Mouse (Mus musculus) midbrain, embryonic 13.5 days (tissue): ENCODE data around the gene Frem2. TPM values are rescaled to one million over a fixed set of nuclear protein-coding genes. Genes with fewer than 3 reads are reported as not detected.

ENCODE experiments used
- ATAC-seq: fragments of 200-750 bp; cut with Nextera tagmentation; 2 replicates; pipeline ENCODE4 v1.8.0; 2017; ENCODE audit warnings: mild to moderate bottlenecking, moderate TSS enrichment, moderate library complexity
- H3K27ac ChIP-seq: fragments of 300-500 bp; sonication (generic); 2 replicates; pipeline ENCODE4 v1.5.1; 2015; ENCODE audit warnings: inconsistent platforms, mild to moderate bottlenecking, moderate library complexity
- H3K27me3 ChIP-seq: fragments of 300-500 bp; sonication (generic); 2 replicates; pipeline ENCODE4 v1.6.1; 2015; ENCODE audit warnings: mild to moderate bottlenecking, inconsistent platforms
- H3K36me3 ChIP-seq: fragments of 300-500 bp; sonication (generic); 2 replicates; pipeline ENCODE4 v1.6.1; 2015; ENCODE audit warnings: mild to moderate bottlenecking, inconsistent platforms
- H3K4me1 ChIP-seq: fragments of 300-500 bp; sonication (generic); replicated peaks from 2 replicates; pipeline ENCODE4 v1.6.1; 2015; ENCODE audit warnings: inconsistent platforms
- H3K4me2 ChIP-seq: fragments of 300-500 bp; sonication (generic); replicated peaks from 2 replicates; pipeline ENCODE4 v1.6.1; 2015; ENCODE audit warnings: moderate library complexity, mild to moderate bottlenecking, inconsistent platforms
- H3K4me3 ChIP-seq: fragments of 300-500 bp; sonication (generic); replicated peaks from 2 replicates; pipeline ENCODE4 v1.5.1; 2015; ENCODE audit warnings: mild to moderate bottlenecking, inconsistent platforms
- H3K9ac ChIP-seq: fragments of 300-500 bp; sonication (generic); replicated peaks from 2 replicates; pipeline ENCODE4 v1.6.1; 2015; ENCODE audit warnings: mild to moderate bottlenecking, inconsistent platforms
- H3K9me3 ChIP-seq: fragments of 300-500 bp; sonication (generic); 2 replicates; pipeline ENCODE4 v1.6.1; 2016; ENCODE audit warnings: mild to moderate bottlenecking, inconsistent platforms
- WGBS: fragments of 180-500 bp; shearing (Covaris S2); methylation state at CpG from one replicate; pipeline ENCODE4 v1.1.7; 2015; 5-methylcytosine and 5-hydroxymethylcytosine counted together
- polyA plus RNA-seq: library from polyadenylated mRNA; unstranded; fragments of >200 nt; fragmentation: Nextera tagmentation; extraction: Ambion mirVana; gene quantifications from 2 replicates; pipeline ENCODE4 v1.2.1, GENCODE M21; 2015

The Frem2 gene
- polyA plus RNA-seq, 1 experiment from 2014 or later = 1.0 TPM

GRCm38 (mm10) chr3:53611106-53611505 is 46.0 kb downstream of the Frem2 start:
- Histone ChIP-seq H3K36me3 (no peaks in the 10 kb centered on the region), H3K4me2 (no peak overlapping the region), H3K4me1 (no peaks in the 10 kb centered on the region), H3K9ac (no peak overlapping the region), H3K27me3 (no peaks in the 10 kb centered on the region), H3K4me3 (no peak overlapping the region), H3K9me3 (no peaks in the 10 kb centered on the region), H3K27ac (no peak overlapping the region)
- WGBS = 79% methylated on average over 3 of the region's 3 CpGs
- ATAC-seq = no peak

- Histone ChIP-seq H3K4me3 (no peak overlapping the region), H3K36me3 (no peaks in the 10 kb centered on the region), H3K4me1 (no peaks in the 10 kb centered on the region), H3K9me3 (0 out of 2 replicates have a peak, but pooled peaks cover 3% of the 10 kb centered on the region), H3K9ac (no peak overlapping the region), H3K27ac (no peak overlapping the region), H3K4me2 (no peak overlapping the region), H3K27me3 (no peaks in the 10 kb centered on the region)
- 58% methylated on average over 4 of the region's 4 CpGs for WGBS
- ATAC-seq = no peak
Observed at GRCm38 (mm10) chr3:53609851-53610250, 47.3 kb downstream of the Frem2 start.

DNA sequence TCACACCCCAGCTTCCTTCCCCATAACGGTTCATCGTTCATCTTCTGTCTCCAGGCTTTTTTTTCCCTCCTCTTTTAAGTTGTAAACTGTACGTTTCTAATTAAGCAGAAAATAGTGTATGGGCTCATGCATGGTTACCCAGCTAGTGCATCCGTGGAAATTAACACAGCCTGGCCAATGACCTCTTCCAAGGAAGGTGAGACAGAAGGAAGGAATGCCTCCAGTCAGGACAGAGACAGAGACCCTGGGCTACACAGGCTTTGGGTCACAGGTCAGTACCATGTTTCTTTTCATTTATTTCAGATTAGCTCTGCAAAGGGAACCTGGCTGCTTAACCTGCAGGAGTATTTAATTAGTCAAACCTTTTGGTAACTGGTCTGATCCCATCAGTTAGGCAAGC is 57.0 kb downstream of the Frem2 start:
- 0 out of 2 replicates have a peak, but pooled peaks cover under 1% of the 10 kb centered on the region for H3K9me3 ChIP-seq
- no peak for ATAC-seq
- no peaks in the 10 kb centered on the region for H3K4me1 ChIP-seq
- no peak overlapping the region for H3K27ac ChIP-seq
- WGBS = 55% methylated on average over 4 of the region's 4 CpGs
- H3K4me2 ChIP-seq = no peak overlapping the region
- no peak overlapping the region for H3K4me3 ChIP-seq
- no peaks in the 10 kb centered on the region for H3K27me3 ChIP-seq
- H3K9ac ChIP-seq = no peak overlapping the region
- no peaks in the 10 kb centered on the region for H3K36me3 ChIP-seq

GRCm38 (mm10) chr3:53599315-53599714 is 57.8 kb downstream of the Frem2 start:
- no peak for ATAC-seq
- Histone ChIP-seq H3K9ac (no peak overlapping the region), H3K4me1 (no peaks in the 10 kb centered on the region), H3K27ac (no peak overlapping the region), H3K27me3 (no peaks in the 10 kb centered on the region), H3K4me2 (no peak overlapping the region), H3K9me3 (no peaks in the 10 kb centered on the region), H3K4me3 (no peak overlapping the region), H3K36me3 (no peaks in the 10 kb centered on the region)
- 39% methylated on average over 7 of the region's 7 CpGs for WGBS

GRCm38 (mm10) chr3:53598153-53598800 is 58.9 kb downstream of the Frem2 start:
- H3K27ac ChIP-seq = no peak overlapping the region
- H3K9ac ChIP-seq = no peak overlapping the region
- H3K4me3 ChIP-seq = no peak overlapping the region
- ATAC-seq = no peak
- H3K4me2 ChIP-seq = no peak overlapping the region
- no peaks in the 10 kb centered on the region for H3K9me3 ChIP-seq
- 6% methylated on average over 9 of the region's 9 CpGs for WGBS
- no peaks in the 10 kb centered on the region for H3K36me3 ChIP-seq
- peaks cover 2% of the 10 kb centered on the region; the same call in 1 of the 2 replicates for H3K4me1 ChIP-seq
- no peaks in the 10 kb centered on the region for H3K27me3 ChIP-seq

DNA sequence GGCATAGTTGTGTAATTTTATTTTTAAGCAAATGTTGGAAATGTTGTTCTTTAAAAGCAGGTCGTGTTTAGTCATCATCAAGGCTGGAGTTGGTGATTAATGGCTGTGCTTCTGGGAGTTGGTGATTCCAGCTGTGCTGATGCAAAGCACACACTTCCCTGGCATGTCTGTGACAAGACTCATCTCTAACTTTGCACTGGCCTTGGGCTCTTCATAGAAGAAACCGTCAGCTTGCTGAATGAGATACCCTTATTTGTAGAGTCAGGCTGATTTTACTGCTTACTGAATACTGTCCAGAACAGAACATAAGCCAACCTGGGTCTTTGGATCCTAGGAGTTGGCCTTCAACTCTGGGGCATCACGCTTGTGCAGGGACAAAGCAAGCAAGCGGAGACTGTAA is 62.7 kb downstream of the Frem2 start:
- Histone ChIP-seq H3K36me3 (no peaks in the 10 kb centered on the region), H3K4me2 (no peak overlapping the region), H3K27ac (no peak overlapping the region), H3K4me3 (no peak overlapping the region), H3K9me3 (no peaks in the 10 kb centered on the region), H3K4me1 (peaks cover 5% of the 10 kb centered on the region; the same call in 1 of the 2 replicates), H3K27me3 (no peaks in the 10 kb centered on the region), H3K9ac (no peak overlapping the region)
- ATAC-seq = no peak
- WGBS = 66% methylated on average over 4 of the region's 4 CpGs

GRCm38 (mm10) chr3:53593718-53594117 is 63.4 kb downstream of the Frem2 start:
- H3K36me3 ChIP-seq = no peaks in the 10 kb centered on the region
- no peak overlapping the region for H3K9ac ChIP-seq
- H3K4me2 ChIP-seq = no peak overlapping the region
- no peak overlapping the region for H3K27ac ChIP-seq
- no peaks in the 10 kb centered on the region for H3K27me3 ChIP-seq
- WGBS = 3% methylated on average over 3 of the region's 3 CpGs
- ATAC-seq = no peak
- H3K9me3 ChIP-seq = no peaks in the 10 kb centered on the region
- H3K4me1 ChIP-seq = peaks cover 5% of the 10 kb centered on the region; the same call in 1 of the 2 replicates
- no peak overlapping the region for H3K4me3 ChIP-seq

DNA sequence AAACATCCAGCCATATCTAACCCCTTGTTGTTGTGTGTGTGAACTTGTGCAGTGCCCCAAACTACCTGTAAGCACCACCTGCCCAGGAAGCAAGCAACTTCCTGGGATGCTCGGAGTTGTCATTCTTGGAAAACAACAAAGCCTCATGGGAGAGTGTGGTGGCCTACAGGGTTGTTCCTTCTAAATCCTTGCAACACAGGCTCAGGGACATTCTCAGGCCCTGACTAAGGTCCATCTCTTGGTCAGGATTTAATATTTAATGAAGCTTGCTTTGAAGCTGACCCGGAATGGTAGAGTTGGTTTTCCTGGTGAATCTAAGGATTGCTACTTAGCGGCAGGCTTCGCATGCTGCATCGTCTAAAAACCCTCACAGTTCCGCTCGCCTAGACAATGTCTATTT is 65.1 kb downstream of the Frem2 start:
- Histone ChIP-seq H3K4me2 (no peak overlapping the region), H3K4me3 (no peak overlapping the region)
- ATAC-seq = no peak

GRCm38 (mm10) chr3:53590139-53590621 is 67.0 kb downstream of the Frem2 start:
- Histone ChIP-seq H3K4me2 (no peak overlapping the region), H3K4me3 (no peak overlapping the region), H3K27me3 (no peaks in the 10 kb centered on the region), H3K36me3 (no peaks in the 10 kb centered on the region), H3K9me3 (no peaks in the 10 kb centered on the region), H3K9ac (no peak overlapping the region), H3K4me1 (peaks cover 5% of the 10 kb centered on the region; the same call in 1 of the 2 replicates), H3K27ac (no peak overlapping the region)
- WGBS = 1% methylated on average over 2 of the region's 2 CpGs
- peak; percentile 84 for ATAC-seq

More for the DNA sequence above, 65.1 kb downstream of the Frem2 start:
- Histone ChIP-seq H3K27me3 (no peaks in the 10 kb centered on the region), H3K9ac (no peak overlapping the region), H3K4me1 (peaks cover 5% of the 10 kb centered on the region; the same call in 1 of the 2 replicates), H3K27ac (no peak overlapping the region), H3K9me3 (no peaks in the 10 kb centered on the region), H3K36me3 (no peaks in the 10 kb centered on the region)
- 89% methylated on average over 7 of the region's 7 CpGs for WGBS

- ATAC-seq = no peak
- 94% methylated on average over 8 of the region's 8 CpGs for WGBS
- H3K27ac ChIP-seq = no peak overlapping the region
- no peaks in the 10 kb centered on the region for H3K4me1 ChIP-seq
- H3K4me3 ChIP-seq = no peak overlapping the region
- no peak overlapping the region for H3K4me2 ChIP-seq
- no peaks in the 10 kb centered on the region for H3K9me3 ChIP-seq
- H3K9ac ChIP-seq = no peak overlapping the region
- no peaks in the 10 kb centered on the region for H3K36me3 ChIP-seq
- H3K27me3 ChIP-seq = no peaks in the 10 kb centered on the region
Observed at GRCm38 (mm10) chr3:53583248-53583647, 73.9 kb downstream of the Frem2 start.

DNA sequence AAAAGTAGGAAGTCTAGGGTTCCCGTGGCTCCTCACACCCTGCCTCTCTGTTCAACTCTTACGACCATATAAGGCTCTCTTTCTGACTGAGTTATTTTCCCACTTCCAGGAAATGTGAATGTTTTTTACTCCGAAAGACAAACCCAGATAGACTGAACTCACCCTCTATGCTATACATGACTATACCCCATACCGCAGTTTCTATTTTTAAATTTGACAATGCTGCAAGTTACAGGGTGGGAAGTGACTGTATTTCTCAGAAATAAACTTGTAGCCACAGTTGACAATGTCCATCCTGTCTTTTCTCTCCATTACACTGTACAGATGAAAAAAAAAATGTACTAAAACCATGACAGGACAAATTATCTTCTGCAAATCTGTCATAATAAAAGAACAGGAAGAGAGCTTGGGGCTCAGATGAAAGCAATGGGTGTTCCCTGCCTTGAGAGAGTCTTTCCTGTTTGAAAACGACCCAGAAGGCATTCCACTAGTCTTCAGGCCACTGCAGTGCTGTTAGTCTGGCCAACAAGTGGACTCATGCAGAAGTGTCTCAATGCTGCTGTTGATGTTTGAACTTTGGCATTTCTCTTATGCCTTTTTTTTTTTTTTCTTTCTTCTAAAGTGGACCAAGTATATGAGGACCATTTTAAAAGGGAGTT is 76.4 kb downstream of the Frem2 start:
- Histone ChIP-seq H3K4me2 (no peak overlapping the region), H3K36me3 (no peaks in the 10 kb centered on the region), H3K27ac (no peak overlapping the region), H3K9ac (no peak overlapping the region), H3K27me3 (no peaks in the 10 kb centered on the region), H3K4me3 (no peak overlapping the region), H3K9me3 (no peaks in the 10 kb centered on the region), H3K4me1 (no peaks in the 10 kb centered on the region)
- no peak for ATAC-seq
- WGBS = 87% methylated on average over 5 of the region's 5 CpGs

GRCm38 (mm10) chr3:53579121-53579704 is 77.9 kb downstream of the Frem2 start:
- ATAC-seq = no peak
- Histone ChIP-seq H3K9ac (no peak overlapping the region), H3K27me3 (no peaks in the 10 kb centered on the region), H3K4me1 (no peaks in the 10 kb centered on the region), H3K9me3 (no peaks in the 10 kb centered on the region), H3K27ac (no peak overlapping the region), H3K4me3 (no peak overlapping the region), H3K36me3 (no peaks in the 10 kb centered on the region), H3K4me2 (no peak overlapping the region)
- 77% methylated on average over 10 of the region's 10 CpGs for WGBS
